ENCODE assay signal across 9 mouse cellular contexts in genomic region chr5:139107815-139108214, GRCm38 (mm10). TPM values are rescaled to one million over a fixed set of nuclear protein-coding genes. Genes with fewer than 3 reads are reported as not detected.
DNase-seq lines count a peak whose midpoint lies in the region; ATAC-seq and TF ChIP-seq lines count a peak whose summit lies in the region.
"Had no signal": no experiment of that assay in that cellular context is flagged by ENCODE, and none has a peak within 500 bp of the region (broad histone marks: within the 10 kb centered on the region; RNA-seq: fewer than 3 reads in every experiment).

No protein-coding gene starts in this region.

- no peak overlapping the region for H3K9ac ChIP-seq in heart, postnatal 0 days (replicated peaks; ENCODE audit: low read depth, low read length)
- H3K9ac ChIP-seq: heart, embryonic 13.5 days; liver, embryonic 15.5 days had no signal

- H3K4me3 ChIP-seq in heart, postnatal 0 days (ENCODE audit: low read depth, low read length), result no peak overlapping the region
- H3K4me3 ChIP-seq in heart, embryonic 10.5 days, result no peak overlapping the region
- H3K4me3 ChIP-seq: heart, embryonic 13.5 days; liver, embryonic 15.5 days had no signal

- no peaks in the 10 kb centered on the region for H3K9me3 ChIP-seq in heart, postnatal 0 days (replicated peaks; ENCODE audit: control insufficient read depth, low read length)
- H3K9me3 ChIP-seq in heart, embryonic 10.5 days, result no peaks in the 10 kb centered on the region
- H3K9me3 ChIP-seq: heart, embryonic 13.5 days; liver, embryonic 15.5 days had no signal

- H3K27ac ChIP-seq in heart, postnatal 0 days (ENCODE audit: low read depth), result no peak overlapping the region
- H3K27ac ChIP-seq in heart, embryonic 10.5 days, result no peak overlapping the region
- H3K27ac ChIP-seq: heart, embryonic 13.5 days; liver, embryonic 15.5 days had no signal

- no peaks in the 10 kb centered on the region for H3K36me3 ChIP-seq in heart, postnatal 0 days (replicated peaks; ENCODE audit: control insufficient read depth, insufficient read depth, low read length)
- no peaks in the 10 kb centered on the region for H3K36me3 ChIP-seq in heart, embryonic 10.5 days
- H3K36me3 ChIP-seq: heart, embryonic 13.5 days; liver, embryonic 15.5 days had no signal

- TF ChIP-seq CTCF in heart, postnatal 0 days (IDR thresholded peaks at IDR 0.05; ENCODE audit: low read depth), result peak; percentile 64

- no peaks in the 10 kb centered on the region for H3K27me3 ChIP-seq in heart, postnatal 0 days (ENCODE audit: control insufficient read depth, insufficient read depth, low read length)
- peaks cover 3% of the 10 kb centered on the region for H3K27me3 ChIP-seq in heart, embryonic 10.5 days (ENCODE audit: insufficient read depth, poor library complexity, severe bottlenecking)
- H3K27me3 ChIP-seq: liver, embryonic 15.5 days had no signal

- 64% methylated on average over 9 of the region's 9 CpGs for WGBS in heart, postnatal 0 days
- 80% methylated on average over 9 of the region's 9 CpGs for WGBS in heart, embryonic 10.5 days

- H3K4me2 ChIP-seq in heart, postnatal 0 days (ENCODE audit: low read depth, low read length), result no peak overlapping the region
- H3K4me2 ChIP-seq: heart, embryonic 13.5 days; liver, embryonic 15.5 days had no signal

- H3K4me1 ChIP-seq in heart, postnatal 0 days (ENCODE audit: control insufficient read depth, insufficient read depth), result no peaks in the 10 kb centered on the region
- no peaks in the 10 kb centered on the region for H3K4me1 ChIP-seq in heart, embryonic 10.5 days
- H3K4me1 ChIP-seq: heart, embryonic 13.5 days; liver, embryonic 15.5 days had no signal

- DNase-seq in heart, postnatal 0 days (ENCODE audit: low spot score), result no peak
- DNase-seq in heart, embryonic 10.5 days (ENCODE audit: low spot score), result no peak
- DNase-seq in ovary, postnatal 36 days (ENCODE audit: low spot score), result peak; percentile 26
- no peak for DNase-seq in ovary, postnatal 10 days (ENCODE audit: low spot score)
- peak; percentile 18 for DNase-seq in thymus, postnatal 14 days
- DNase-seq in frontal cortex, postnatal 10 days (ENCODE audit: low spot score in 2 of 2), result no peak

- no peak for ATAC-seq in heart, postnatal 0 days (ENCODE audit: insufficient read depth, low read depth)
- peak; percentile 81 for ATAC-seq in common myeloid progenitor, adult 5-6 weeks (replicated peaks; ENCODE audit: low read depth, poor library complexity, severe bottlenecking)

- no peak for TF ChIP-seq EP300 in heart, postnatal 0 days (IDR thresholded peaks at IDR 0.05; ENCODE audit: low read depth)

RNA-seq across cellular contexts. Expression of gene Prkar1b, which starts 42.0 kb away (rescaled TPM):
- 2.3 TPM in 2 replicates for total RNA-seq in heart, postnatal 0 days (2014; rRNA removed; ENCODE audit: low replicate concordance)
- polyA plus RNA-seq in heart, postnatal 0 days (2015; fragmentation: Nextera tagmentation; extraction: Ambion mirVana), result 3.9 and 4.4 TPM in 2 replicates
- 7.4 and 8.3 TPM in 2 replicates for polyA plus RNA-seq in heart, embryonic 10.5 days (2016; fragmentation: Nextera tagmentation; extraction: Ambion mirVana)
- total RNA-seq in common myeloid progenitor, adult 5-6 weeks (2017), result not detected in 2 replicates

RNA-seq across cellular contexts. Expression of gene Dnaaf5, which starts 42.2 kb away (rescaled TPM):
- 23.0 and 38.1 TPM in 2 replicates for total RNA-seq in heart, postnatal 0 days (2014; rRNA removed; ENCODE audit: low replicate concordance)
- polyA plus RNA-seq in heart, postnatal 0 days (2015; fragmentation: Nextera tagmentation; extraction: Ambion mirVana), result 2.3 and 2.8 TPM in 2 replicates
- 9.5 and 12.5 TPM in 2 replicates for polyA plus RNA-seq in heart, embryonic 10.5 days (2016; fragmentation: Nextera tagmentation; extraction: Ambion mirVana)
- 9.7 and 11.9 TPM in 2 replicates for total RNA-seq in common myeloid progenitor, adult 5-6 weeks (2017)

Comparison
In these comparisons a context has a peak if more than half of its experiments do, and no peak if none do; other contexts are left out.
1. DNase-seq: peak in ovary, postnatal 36 days (single experiment) and thymus, postnatal 14 days (single experiment); none in heart, postnatal 0 days (single experiment), heart, embryonic 10.5 days (single experiment), ovary, postnatal 10 days (single experiment) and frontal cortex, postnatal 10 days (0 of 2).